Mouse (Mus musculus): ENCODE measurements around the gene Itgb7. TPM values are rescaled to one million over a fixed set of nuclear protein-coding genes. Genes with fewer than 3 reads are reported as not detected.

Gene Itgb7
- polyA plus RNA-seq, 1 experiment from 2014 or later, result 0.57 TPM

- Histone ChIP-seq H3K9ac (ENCODE audit: low read length) (peak overlapping the region; percentile 53), H3K4me1 (ENCODE audit: control insufficient read depth, insufficient read depth, low read length) (peaks cover 38% of the 10 kb centered on the region), H3K36me3 (ENCODE audit: control insufficient read depth, insufficient read depth, low read length) (peaks cover 7% of the 10 kb centered on the region; the same call in 1 of the 2 replicates), H3K9me3 (ENCODE audit: control insufficient read depth, low read length) (no peaks in the 10 kb centered on the region), H3K4me2 (ENCODE audit: low read depth, severe bottlenecking) (peak overlapping the region; percentile 84), H3K27me3 (ENCODE audit: control insufficient read depth, insufficient read depth, low read length) (no peaks in the 10 kb centered on the region), H3K4me3 (ENCODE audit: low read depth, low read length) (peak overlapping the region; percentile 65), H3K27ac (replicated peaks; ENCODE audit: low read depth, low read length) (peak overlapping the region; percentile 87)
- ATAC-seq (ENCODE audit: insufficient number of reproducible peaks, low FRiP score, low TSS enrichment, low read depth) (no peak), DNase-seq (ENCODE audit: low spot score) (no peak)
- WGBS, result 24% methylated on average over 12 of the region's 12 CpGs
These were observed 10.9 kb upstream of the Itgb7 start for GRCm38 (mm10) chr15:102242404-102243228.

DNA sequence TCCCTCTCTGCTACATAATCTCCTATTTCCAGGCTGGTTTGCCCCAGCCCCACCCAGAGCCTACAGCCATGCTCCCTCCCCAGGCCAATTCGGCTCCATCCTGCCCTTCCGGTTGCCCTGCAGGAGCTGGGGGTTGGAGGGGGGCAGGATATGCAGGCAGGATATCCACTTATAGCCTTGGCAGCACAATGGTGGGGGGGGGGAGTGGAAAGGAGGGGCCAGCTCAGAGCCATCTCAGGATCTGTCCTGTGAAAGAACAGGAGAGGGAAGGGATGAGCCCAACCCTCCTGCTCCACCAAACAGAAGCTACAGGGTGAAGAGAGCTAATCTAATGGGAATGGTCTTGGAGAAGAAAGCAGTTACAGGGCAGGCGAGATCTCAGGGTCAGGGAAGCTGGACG, 8.9 kb upstream of the Itgb7 start:
- Histone ChIP-seq H3K27ac (replicated peaks; ENCODE audit: low read depth, low read length) (no peak overlapping the region), H3K4me3 (ENCODE audit: low read depth, low read length) (no peak overlapping the region), H3K9me3 (ENCODE audit: control insufficient read depth, low read length) (no peaks in the 10 kb centered on the region), H3K27me3 (ENCODE audit: control insufficient read depth, insufficient read depth, low read length) (no peaks in the 10 kb centered on the region), H3K9ac (ENCODE audit: low read length) (no peak overlapping the region), H3K4me1 (ENCODE audit: control insufficient read depth, insufficient read depth, low read length) (peaks cover 44% of the 10 kb centered on the region), H3K4me2 (ENCODE audit: low read depth, severe bottlenecking) (no peak overlapping the region), H3K36me3 (ENCODE audit: control insufficient read depth, insufficient read depth, low read length) (peaks cover 15% of the 10 kb centered on the region; the same call in 1 of the 2 replicates)
- DNase-seq (ENCODE audit: low spot score), result no peak
- 74% methylated on average over 4 of the region's 4 CpGs for WGBS
- no peak for ATAC-seq (ENCODE audit: insufficient number of reproducible peaks, low FRiP score, low TSS enrichment, low read depth)

- 79% methylated on average over 11 of the region's 11 CpGs for WGBS
- no peak for ATAC-seq (ENCODE audit: insufficient number of reproducible peaks, low FRiP score, low TSS enrichment, low read depth)
- Histone ChIP-seq H3K9me3 (ENCODE audit: control insufficient read depth, low read length) (no peaks in the 10 kb centered on the region), H3K27me3 (ENCODE audit: control insufficient read depth, insufficient read depth, low read length) (no peaks in the 10 kb centered on the region), H3K36me3 (ENCODE audit: control insufficient read depth, insufficient read depth, low read length) (peaks cover 19% of the 10 kb centered on the region; the same call in 1 of the 2 replicates), H3K4me3 (ENCODE audit: low read depth, low read length) (no peak overlapping the region), H3K9ac (ENCODE audit: low read length) (no peak overlapping the region), H3K4me1 (ENCODE audit: control insufficient read depth, insufficient read depth, low read length) (peaks cover 41% of the 10 kb centered on the region), H3K4me2 (ENCODE audit: low read depth, severe bottlenecking) (no peak overlapping the region), H3K27ac (replicated peaks; ENCODE audit: low read depth, low read length) (no peak overlapping the region)
- no peak for DNase-seq (ENCODE audit: low spot score)
These were observed 8.1 kb upstream of the Itgb7 start for GRCm38 (mm10) chr15:102239851-102240250.

DNA sequence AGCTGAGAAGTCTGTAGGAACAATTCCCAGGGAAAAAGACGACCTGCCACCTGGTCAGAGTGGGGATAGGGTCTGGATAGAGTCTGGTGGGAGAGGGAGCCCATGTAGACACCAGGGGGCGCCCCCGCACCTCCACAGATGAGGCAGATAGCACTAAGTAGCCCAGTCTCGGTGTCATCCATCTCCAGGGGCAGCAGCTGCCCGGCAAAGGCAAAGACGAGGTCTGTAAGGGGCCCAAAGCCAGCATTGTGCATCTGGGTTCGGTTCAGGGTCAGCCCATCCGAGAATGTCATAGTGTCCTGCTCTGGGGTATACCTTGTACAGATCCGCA, 7.5 kb upstream of the Itgb7 start:
- Histone ChIP-seq H3K4me1 (ENCODE audit: control insufficient read depth, insufficient read depth, low read length) (peaks cover 36% of the 10 kb centered on the region), H3K27ac (replicated peaks; ENCODE audit: low read depth, low read length) (no peak overlapping the region), H3K9me3 (ENCODE audit: control insufficient read depth, low read length) (no peaks in the 10 kb centered on the region), H3K27me3 (ENCODE audit: control insufficient read depth, insufficient read depth, low read length) (no peaks in the 10 kb centered on the region), H3K36me3 (ENCODE audit: control insufficient read depth, insufficient read depth, low read length) (peaks cover 19% of the 10 kb centered on the region; the same call in 1 of the 2 replicates), H3K9ac (ENCODE audit: low read length) (no peak overlapping the region), H3K4me2 (ENCODE audit: low read depth, severe bottlenecking) (no peak overlapping the region), H3K4me3 (ENCODE audit: low read depth, low read length) (no peak overlapping the region)
- WGBS, result 21% methylated on average over 9 of the region's 9 CpGs
- no peak for ATAC-seq (ENCODE audit: insufficient number of reproducible peaks, low FRiP score, low TSS enrichment, low read depth)
- peak; percentile 88 for DNase-seq (ENCODE audit: low spot score)

DNA sequence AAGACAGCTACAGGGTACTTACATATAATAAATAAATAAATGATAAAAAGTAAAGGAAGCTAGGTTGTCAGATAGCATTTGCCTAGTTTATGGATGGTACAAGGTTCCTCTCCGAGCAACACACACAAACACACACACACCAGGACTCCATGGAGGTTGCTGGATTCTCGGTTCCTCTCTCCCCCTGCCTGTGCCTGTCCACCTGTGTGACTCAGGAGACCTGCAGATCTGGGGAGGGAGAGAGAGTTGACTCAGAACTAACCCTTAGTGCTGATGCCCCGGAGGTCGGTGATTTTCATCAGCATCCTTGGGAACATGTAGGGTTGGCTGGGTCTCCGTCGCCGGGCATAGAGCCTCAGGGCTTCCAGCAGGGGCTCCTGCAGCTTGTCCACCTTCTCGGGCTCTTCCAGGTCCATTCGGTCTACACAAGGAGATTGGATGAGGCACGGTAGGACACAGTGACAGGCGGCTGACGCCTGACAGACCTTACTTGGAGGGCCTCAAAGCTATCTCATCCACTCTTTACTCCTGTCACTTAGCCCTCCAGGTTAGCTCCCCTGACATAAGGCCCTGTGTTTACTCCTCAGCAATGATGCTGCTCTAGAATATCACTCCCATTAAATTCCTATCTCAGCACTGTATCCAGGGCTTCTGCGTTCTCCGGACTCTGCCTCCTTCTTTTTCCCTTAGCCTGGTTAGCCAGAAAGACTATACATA, 7.0 kb upstream of the Itgb7 start:
- H3K4me1 ChIP-seq (ENCODE audit: control insufficient read depth, insufficient read depth, low read length), result peaks cover 31% of the 10 kb centered on the region
- H3K4me2 ChIP-seq (ENCODE audit: low read depth, severe bottlenecking), result no peak overlapping the region
- WGBS, result 90% methylated on average over 14 of the region's 14 CpGs
- no peaks in the 10 kb centered on the region for H3K9me3 ChIP-seq (ENCODE audit: control insufficient read depth, low read length)
- no peak overlapping the region for H3K4me3 ChIP-seq (ENCODE audit: low read depth, low read length)
- H3K27me3 ChIP-seq (ENCODE audit: control insufficient read depth, insufficient read depth, low read length), result no peaks in the 10 kb centered on the region
- H3K36me3 ChIP-seq (ENCODE audit: control insufficient read depth, insufficient read depth, low read length), result peaks cover 19% of the 10 kb centered on the region; the same call in 1 of the 2 replicates
- ATAC-seq (ENCODE audit: insufficient number of reproducible peaks, low FRiP score, low TSS enrichment, low read depth) (no peak), DNase-seq (ENCODE audit: low spot score) (no peak)
- H3K9ac ChIP-seq (ENCODE audit: low read length), result no peak overlapping the region
- H3K27ac ChIP-seq (replicated peaks; ENCODE audit: low read depth, low read length), result no peak overlapping the region

- Histone ChIP-seq H3K27me3 (ENCODE audit: control insufficient read depth, insufficient read depth, low read length) (no peaks in the 10 kb centered on the region), H3K4me3 (ENCODE audit: low read depth, low read length) (no peak overlapping the region), H3K9me3 (ENCODE audit: control insufficient read depth, low read length) (no peaks in the 10 kb centered on the region), H3K4me1 (ENCODE audit: control insufficient read depth, insufficient read depth, low read length) (peaks cover 11% of the 10 kb centered on the region), H3K36me3 (ENCODE audit: control insufficient read depth, insufficient read depth, low read length) (peaks cover 19% of the 10 kb centered on the region; the same call in 1 of the 2 replicates), H3K27ac (replicated peaks; ENCODE audit: low read depth, low read length) (no peak overlapping the region), H3K9ac (ENCODE audit: low read length) (no peak overlapping the region), H3K4me2 (ENCODE audit: low read depth, severe bottlenecking) (no peak overlapping the region; the same call in 1 of the 2 replicates)
- DNase-seq (ENCODE audit: low spot score) (peak; percentile 43), ATAC-seq (ENCODE audit: insufficient number of reproducible peaks, low FRiP score, low TSS enrichment, low read depth) (no peak; the same call in 1 of the 2 replicates)
- WGBS, result 41% methylated on average over 19 of the region's 21 CpGs
These were observed 3.8 kb upstream of the Itgb7 start for GRCm38 (mm10) chr15:102235371-102236027.

GRCm38 (mm10) chr15:102233896-102234295, 2.2 kb upstream of the Itgb7 start:
- Histone ChIP-seq H3K4me3 (ENCODE audit: low read depth, low read length) (no peak overlapping the region), H3K27ac (replicated peaks; ENCODE audit: low read depth, low read length) (no peak overlapping the region), H3K4me2 (ENCODE audit: low read depth, severe bottlenecking) (no peak overlapping the region), H3K9me3 (ENCODE audit: control insufficient read depth, low read length) (no peaks in the 10 kb centered on the region), H3K9ac (ENCODE audit: low read length) (no peak overlapping the region), H3K27me3 (ENCODE audit: control insufficient read depth, insufficient read depth, low read length) (no peaks in the 10 kb centered on the region), H3K36me3 (ENCODE audit: control insufficient read depth, insufficient read depth, low read length) (peaks cover 16% of the 10 kb centered on the region; the same call in 1 of the 2 replicates), H3K4me1 (ENCODE audit: control insufficient read depth, insufficient read depth, low read length) (peaks cover 11% of the 10 kb centered on the region)
- 13% methylated on average over 2 of the region's 2 CpGs for WGBS
- no peak for DNase-seq (ENCODE audit: low spot score)
- ATAC-seq (ENCODE audit: insufficient number of reproducible peaks, low FRiP score, low TSS enrichment, low read depth), result no peak

GRCm38 (mm10) chr15:102232764-102233163, 1.0 kb upstream of the Itgb7 start:
- Histone ChIP-seq H3K4me3 (ENCODE audit: low read depth, low read length) (no peak overlapping the region), H3K4me2 (ENCODE audit: low read depth, severe bottlenecking) (no peak overlapping the region), H3K9me3 (ENCODE audit: control insufficient read depth, low read length) (no peaks in the 10 kb centered on the region), H3K36me3 (ENCODE audit: control insufficient read depth, insufficient read depth, low read length) (peaks cover 12% of the 10 kb centered on the region; the same call in 1 of the 2 replicates), H3K27ac (replicated peaks; ENCODE audit: low read depth, low read length) (no peak overlapping the region), H3K27me3 (ENCODE audit: control insufficient read depth, insufficient read depth, low read length) (no peaks in the 10 kb centered on the region), H3K4me1 (ENCODE audit: control insufficient read depth, insufficient read depth, low read length) (peaks cover 11% of the 10 kb centered on the region), H3K9ac (ENCODE audit: low read length) (no peak overlapping the region)
- WGBS, result 72% methylated on average over 7 of the region's 7 CpGs
- DNase-seq (ENCODE audit: low spot score), result no peak
- no peak for ATAC-seq (ENCODE audit: insufficient number of reproducible peaks, low FRiP score, low TSS enrichment, low read depth)
